Mouse (Mus musculus) layer of hippocampus, adult 8-10 months (tissue): ENCODE results near the gene Lmnb2. TPM values are rescaled to one million over a fixed set of nuclear protein-coding genes. Genes with fewer than 3 reads are reported as not detected.

Experiments used
- DNase-seq, 2 experiments: peaks; one replicate each; pipeline ENCODE4 v3.0.0; 2022; ENCODE audit warnings: low spot score in 2 of 2
- total RNA-seq, 4 experiments: library from RNA; stranded (reverse); gene quantifications; 2 replicates each; pipeline ENCODE4 v1.2.4; 2022

The Lmnb2 gene
- total RNA-seq, 4 experiments from 2014 or later: 17.2 to 22.9 (median 19.9) TPM

- peak in 1 of 2 experiments; percentile 56 for DNase-seq
These were observed 12.5 kb upstream of the Lmnb2 start for GRCm38 (mm10) chr10:80930361-80931152.

- DNase-seq: peak; percentile 98
These were observed 11.5 kb upstream of the Lmnb2 start, which contains the start of gene Gadd45b for GRCm38 (mm10) chr10:80929299-80930226. Gene Gadd45b (plus strand): TSS chr10:80930073.

- peak; percentile 88 to 93 for DNase-seq
These were observed 10.7 kb upstream of the Lmnb2 start for GRCm38 (mm10) chr10:80928586-80929298.

GRCm38 (mm10) chr10:80925472-80925871, 7.4 kb upstream of the Lmnb2 start:
- no peak for DNase-seq

- no peak for DNase-seq
These were observed 3.9 kb upstream of the Lmnb2 start for GRCm38 (mm10) chr10:80921923-80922322.

- DNase-seq: no peak
These were observed 688 bp downstream of the Lmnb2 start for GRCm38 (mm10) chr10:80917336-80917778.

- no peak for DNase-seq
These were observed 2.3 kb downstream of the Lmnb2 start for GRCm38 (mm10) chr10:80915736-80916135.

- no peak for DNase-seq
These were observed 2.8 kb downstream of the Lmnb2 start for GRCm38 (mm10) chr10:80915260-80915659.

GRCm38 (mm10) chr10:80914253-80914656, 3.8 kb downstream of the Lmnb2 start:
- DNase-seq: no peak

- no peak for DNase-seq
These were observed 4.6 kb downstream of the Lmnb2 start for GRCm38 (mm10) chr10:80913364-80914011.

- no peak for DNase-seq
These were observed 6.2 kb downstream of the Lmnb2 start for GRCm38 (mm10) chr10:80911891-80912290.

GRCm38 (mm10) chr10:80911354-80911753, 6.7 kb downstream of the Lmnb2 start:
- DNase-seq: no peak

GRCm38 (mm10) chr10:80909375-80910162, 8.5 kb downstream of the Lmnb2 start:
- DNase-seq: no peak

GRCm38 (mm10) chr10:80904709-80905108, 13.3 kb downstream of the Lmnb2 start:
- no peak for DNase-seq

GRCm38 (mm10) chr10:80904004-80904693, 13.9 kb downstream of the Lmnb2 start:
- DNase-seq: no peak

GRCm38 (mm10) chr10:80903282-80903681, 14.8 kb downstream of the Lmnb2 start:
- DNase-seq: no peak

- DNase-seq: no peak
These were observed 15.6 kb downstream of the Lmnb2 start for GRCm38 (mm10) chr10:80902273-80902940.

GRCm38 (mm10) chr10:80901409-80902272, 16.4 kb downstream of the Lmnb2 start:
- DNase-seq: no peak
